Mouse (Mus musculus): ENCODE measurements around the gene Rcl1.

GRCm38 (mm10) chr19:29066981-29067471, 34.1 kb upstream of the Rcl1 start:
- no peak for TF ChIP-seq EP300 (optimal IDR thresholded peaks at IDR 0.05)
- peak; percentile 9; the same call in 1 of the 2 replicates for TF ChIP-seq CTCF (IDR thresholded peaks at IDR 0.05; ENCODE audit: low read depth)
